Mouse (Mus musculus) kidney, embryonic 16.5 days (tissue): ENCODE results near the gene Ccl27b. TPM values are rescaled to one million over a fixed set of nuclear protein-coding genes. Genes with fewer than 3 reads are reported as not detected.

Experiments
- polyA plus RNA-seq: library from polyadenylated mRNA; unstranded; fragments of >200 nt; fragmentation: Nextera tagmentation; extraction: Ambion mirVana; gene quantifications from 2 replicates; pipeline ENCODE4 v1.2.1, GENCODE M21; 2015

Gene Ccl27b
- polyA plus RNA-seq, 1 experiment from 2014 or later: not detected

Other genes with a start within 250 kb of the Ccl27b start
- not detected in 2 replicates for gene Gm21586, start 215.9 kb upstream of the Ccl27b start, polyA plus RNA-seq
- not detected in 2 replicates for gene Gm2163, start 188.5 kb upstream of the Ccl27b start, polyA plus RNA-seq
- gene Fam205a2, start 127.1 kb upstream of the Ccl27b start, polyA plus RNA-seq: not detected in 2 replicates
- gene Gm10591, start 43.1 kb upstream of the Ccl27b start, polyA plus RNA-seq: 0.64 and 0.65 TPM in 2 replicates
- gene Gm2564, start 25.5 kb upstream of the Ccl27b start, polyA plus RNA-seq: 0.26 and 0.30 TPM in 2 replicates
- gene Il11ra2, start 6.6 kb downstream of the Ccl27b start, polyA plus RNA-seq: not detected in 2 replicates
- 0.45 TPM in 1 of 2 replicates, not detected in the other for gene 4930578G10Rik, start 80.3 kb downstream of the Ccl27b start, polyA plus RNA-seq
- 0.54 TPM in 1 of 2 replicates, not detected in the other for gene Ccl19, start 101.3 kb downstream of the Ccl27b start, polyA plus RNA-seq
- gene Ccl21a, start 118.7 kb downstream of the Ccl27b start, polyA plus RNA-seq: 68.5 and 77.1 TPM in 2 replicates
- gene Fam205a1, start 198.6 kb downstream of the Ccl27b start, polyA plus RNA-seq: not detected in 2 replicates
- gene Gm12394, start 201.5 kb downstream of the Ccl27b start, polyA plus RNA-seq: 0.06 and 0.14 TPM in 2 replicates
- gene Fam205c, start 219.0 kb downstream of the Ccl27b start, polyA plus RNA-seq: 0.17 and 0.28 TPM in 2 replicates